Mouse (Mus musculus): Measurements from ENCODE around the gene Dlg2. TPM values are rescaled to one million over a fixed set of nuclear protein-coding genes. Genes with fewer than 3 reads are reported as not detected.

The Dlg2 gene
- total RNA-seq, 4 experiments from 2014 or later: 216 to 253 (median 244) TPM

DNA sequence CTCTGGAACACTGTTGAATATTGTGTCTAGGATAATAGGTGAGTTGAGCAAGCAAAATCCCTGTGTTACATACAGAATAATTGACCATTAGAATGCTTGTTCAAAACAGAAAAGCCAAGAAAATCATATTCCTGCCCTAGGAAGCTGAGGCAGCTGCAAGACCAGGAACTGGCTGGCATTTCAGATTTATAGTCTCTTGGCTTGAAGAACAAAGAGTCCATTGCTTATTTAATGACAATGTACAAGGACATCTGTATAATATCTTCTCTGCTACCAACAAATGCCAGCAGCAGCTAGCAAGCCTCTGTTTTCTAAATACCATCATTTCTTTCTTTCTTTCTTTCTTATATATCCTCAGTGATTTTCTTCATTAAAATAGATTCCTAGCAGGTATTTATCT, 1243.8 kb downstream of the Dlg2 start:
- no peak for DNase-seq (ENCODE audit: low spot score in 2 of 2)

DNA sequence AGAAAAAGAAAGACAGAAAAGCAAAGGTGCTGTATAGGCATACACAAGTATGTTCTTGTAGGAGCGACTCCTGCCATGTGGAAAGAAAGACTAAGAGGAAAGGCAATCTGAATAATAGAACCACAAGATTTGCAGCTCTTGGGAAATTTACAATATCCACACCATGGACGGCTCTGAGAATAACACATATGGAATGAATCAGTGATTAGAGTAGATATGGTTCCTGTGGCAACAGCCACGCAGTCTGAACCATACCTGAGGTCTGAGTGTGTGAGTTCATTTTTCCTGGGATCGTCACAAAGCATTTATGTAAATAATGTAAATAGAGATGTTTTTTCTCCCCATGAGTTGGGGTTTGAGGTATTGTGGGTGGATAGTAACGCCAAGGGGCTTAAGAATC, 1247.9 kb downstream of the Dlg2 start:
- DNase-seq (ENCODE audit: low spot score in 2 of 2): no peak

DNA sequence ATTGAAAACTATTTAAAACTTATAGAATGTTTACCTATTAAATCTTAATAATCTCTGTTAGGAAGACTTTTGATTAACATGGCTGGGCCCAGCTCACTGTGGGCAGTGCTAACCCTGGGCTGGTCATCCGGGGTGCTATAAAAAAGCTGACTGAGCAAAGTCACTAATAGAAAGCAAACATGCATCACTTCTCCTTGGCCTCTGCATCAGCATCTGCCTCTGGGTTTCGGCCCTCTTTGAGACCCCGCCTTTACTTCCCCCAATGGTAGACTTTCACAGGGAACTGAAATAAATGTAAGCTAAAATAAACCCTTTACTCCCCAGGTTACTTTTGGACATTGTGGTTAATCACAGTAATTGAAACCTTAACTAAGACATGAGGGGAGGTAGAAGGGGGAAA, 1264.3 kb downstream of the Dlg2 start:
- DNase-seq (ENCODE audit: low spot score in 2 of 2): no peak

DNA sequence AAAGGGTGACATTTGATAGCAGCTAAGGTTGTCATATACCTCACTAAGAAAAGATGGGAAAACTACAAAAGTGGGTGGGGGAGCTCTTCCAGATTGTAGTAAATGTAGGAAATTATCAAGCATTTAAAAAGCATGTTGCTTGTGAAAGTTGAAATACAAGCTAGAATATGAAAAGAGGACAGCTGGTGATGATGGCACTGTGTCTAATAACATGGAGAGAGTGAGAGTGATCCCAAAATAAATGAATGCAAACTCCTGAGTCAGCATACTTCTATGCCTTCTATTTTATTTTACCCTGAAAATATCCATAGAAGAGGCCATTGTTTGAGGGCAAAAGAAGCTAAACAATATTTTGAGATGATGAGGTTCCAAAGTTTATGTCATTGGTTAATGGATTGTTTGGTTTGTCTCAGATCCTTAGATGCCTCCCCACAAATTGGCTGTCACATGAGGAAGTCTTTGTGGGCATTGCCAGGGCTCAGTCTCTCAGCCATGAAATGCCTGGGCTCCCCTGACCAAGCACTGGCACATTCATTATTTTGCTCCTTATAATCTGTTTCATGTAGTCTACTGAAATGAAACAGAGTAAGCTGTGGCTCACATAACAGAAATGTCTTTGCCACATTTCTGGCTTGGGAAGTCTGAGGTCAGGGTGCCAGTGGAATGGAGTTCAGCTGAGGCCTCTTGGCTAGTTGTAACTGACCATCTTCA, 1276.8 kb downstream of the Dlg2 start:
- no peak for DNase-seq (ENCODE audit: low spot score in 2 of 2)

DNA sequence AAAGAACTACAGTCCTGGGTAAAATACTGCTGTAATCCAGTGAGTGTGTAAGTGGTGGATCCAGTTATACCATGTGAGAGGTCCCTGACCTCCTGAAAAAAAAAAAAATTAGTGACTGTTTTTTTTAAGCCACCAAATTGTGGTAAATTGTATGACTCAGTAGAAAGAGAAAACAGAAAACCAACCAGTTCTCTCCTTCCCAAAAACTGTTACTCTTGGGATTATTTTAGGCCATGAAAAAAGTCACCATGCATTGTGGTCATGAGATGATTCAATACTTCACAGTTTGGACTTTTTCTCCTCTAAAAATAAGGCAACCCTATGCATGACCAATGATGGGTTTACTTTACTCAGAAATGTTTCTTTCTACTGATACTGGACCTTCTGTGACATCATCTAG, 1291.2 kb downstream of the Dlg2 start:
- no peak for DNase-seq (ENCODE audit: low spot score in 2 of 2)

DNA sequence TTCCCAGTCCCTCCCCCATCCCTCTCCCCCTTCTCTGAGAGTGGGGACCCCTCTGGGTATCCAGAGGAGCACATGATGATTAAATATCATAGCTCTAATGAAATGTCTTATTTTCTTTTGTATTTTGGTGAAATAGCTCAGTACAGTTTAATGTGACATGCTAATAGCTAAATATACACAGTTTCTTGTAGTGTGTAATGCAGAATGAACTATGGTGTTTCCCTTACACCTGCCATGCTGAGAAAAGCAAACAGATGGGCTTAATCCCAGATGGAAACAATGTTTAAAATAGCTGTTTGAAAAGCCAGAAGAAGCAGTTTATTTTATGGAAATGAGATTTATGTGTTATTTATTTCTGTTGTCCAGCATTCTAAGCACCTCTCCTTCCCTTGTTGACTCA, 1302.2 kb downstream of the Dlg2 start:
- no peak for DNase-seq (ENCODE audit: low spot score in 2 of 2)

DNA sequence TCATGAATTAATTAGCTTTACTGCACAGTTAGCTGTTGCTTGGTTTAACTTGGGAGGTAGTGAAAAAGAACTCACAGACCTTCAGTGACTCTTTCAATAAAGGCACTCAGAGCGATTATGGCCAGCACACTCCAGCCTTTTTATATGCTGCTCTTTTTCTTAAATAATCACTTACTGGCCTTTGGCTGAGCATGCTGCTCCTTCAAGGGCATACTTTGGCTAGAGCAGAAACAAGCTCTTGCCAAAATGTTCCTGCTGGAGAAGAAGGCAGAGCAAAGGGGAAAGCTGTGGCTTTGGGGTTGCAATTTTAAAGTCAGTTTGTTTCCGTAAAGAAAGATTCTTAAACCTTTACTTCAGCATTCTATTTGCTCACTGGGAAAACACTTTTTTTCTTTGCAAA, 1308.1 kb downstream of the Dlg2 start:
- DNase-seq (ENCODE audit: low spot score in 2 of 2): no peak

DNA sequence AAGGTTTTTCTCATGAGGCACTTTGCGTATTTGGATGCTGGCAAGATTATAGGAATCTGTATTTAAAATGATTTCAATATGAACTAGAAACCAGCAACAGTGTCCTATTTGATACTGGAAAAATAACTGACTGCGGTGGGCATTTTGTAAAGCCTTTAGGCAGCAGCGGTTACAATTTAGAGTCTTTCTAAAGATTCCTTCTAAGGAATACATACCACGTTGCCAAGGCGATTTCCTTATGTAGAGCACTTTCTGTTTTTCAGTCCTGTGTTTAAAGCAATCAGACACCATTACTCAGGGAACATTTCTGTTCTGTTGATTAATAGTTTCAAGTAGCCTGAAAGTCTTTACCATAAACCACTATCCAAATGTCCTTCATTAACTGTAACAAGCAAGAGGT, 1309.0 kb downstream of the Dlg2 start:
- no peak for DNase-seq (ENCODE audit: low spot score in 2 of 2)

DNA sequence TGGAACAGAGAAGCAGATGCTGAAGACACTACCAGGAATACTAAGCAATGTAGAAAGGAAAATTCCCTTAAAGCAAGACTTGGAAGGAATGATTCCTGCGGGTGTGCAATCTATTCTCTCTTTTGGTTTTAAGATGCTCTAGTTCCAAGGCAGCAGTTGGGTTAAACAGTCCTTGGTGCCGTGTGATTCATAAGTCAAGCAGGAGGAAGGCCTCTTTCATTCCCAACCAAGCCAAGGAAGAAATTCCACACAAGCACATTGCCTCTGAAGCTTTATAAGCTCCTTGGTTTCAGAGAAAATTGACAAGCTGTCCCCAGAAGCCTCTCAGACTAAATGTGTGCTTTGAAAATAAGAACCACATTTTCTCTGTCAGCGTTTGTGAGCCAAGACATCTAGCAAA, 1309.4 kb downstream of the Dlg2 start:
- no peak for DNase-seq (ENCODE audit: low spot score in 2 of 2)

DNA sequence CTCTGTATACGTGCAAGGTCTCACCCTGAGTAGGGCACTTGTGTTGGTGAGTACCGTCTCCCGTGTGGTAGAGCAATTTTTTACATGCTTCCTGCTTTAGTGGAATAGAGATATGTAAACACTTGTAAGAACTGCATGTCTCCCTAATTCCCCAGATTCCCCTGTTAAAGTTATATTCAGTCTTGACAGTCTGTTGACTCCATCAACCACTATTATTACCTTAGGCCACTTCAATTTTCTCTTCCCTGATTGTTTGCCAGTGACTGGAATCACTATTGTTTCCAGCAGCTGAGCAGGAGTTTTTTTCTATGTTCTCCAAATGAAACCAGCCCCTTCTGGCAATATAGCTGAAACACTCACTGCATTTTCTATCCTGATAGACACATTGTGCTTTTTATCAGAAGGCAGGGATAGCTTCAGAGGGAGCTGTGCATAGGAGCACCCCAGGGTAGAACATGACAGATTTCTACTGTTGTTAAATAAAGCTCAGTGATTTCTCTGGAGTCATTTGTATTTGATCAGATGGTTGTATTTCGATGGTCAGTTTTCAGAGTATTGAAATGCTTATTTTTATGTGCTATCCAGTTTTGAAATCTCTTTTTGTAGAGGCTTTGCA, 1314.6 kb downstream of the Dlg2 start:
- DNase-seq (ENCODE audit: low spot score in 2 of 2): no peak

DNA sequence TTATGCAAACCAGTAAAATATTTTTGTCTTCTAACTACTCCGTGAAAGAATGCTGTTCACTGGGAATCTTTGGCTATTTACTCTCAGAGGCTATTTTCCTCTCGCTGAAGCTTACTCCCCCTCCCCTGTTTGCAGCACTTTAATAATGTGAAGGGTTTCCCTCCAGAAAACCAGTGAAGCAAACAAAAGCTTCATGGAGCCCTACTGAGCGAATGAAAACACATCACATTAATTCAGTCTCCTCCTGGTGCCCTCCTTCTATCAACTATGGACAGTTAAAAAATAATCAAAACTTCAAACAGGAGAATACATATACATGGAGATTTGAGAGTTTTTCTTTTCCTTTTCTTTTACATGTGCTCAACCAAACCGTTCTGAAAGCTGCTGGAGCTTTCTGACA, 1330.2 kb downstream of the Dlg2 start:
- DNase-seq (ENCODE audit: low spot score in 2 of 2): no peak

DNA sequence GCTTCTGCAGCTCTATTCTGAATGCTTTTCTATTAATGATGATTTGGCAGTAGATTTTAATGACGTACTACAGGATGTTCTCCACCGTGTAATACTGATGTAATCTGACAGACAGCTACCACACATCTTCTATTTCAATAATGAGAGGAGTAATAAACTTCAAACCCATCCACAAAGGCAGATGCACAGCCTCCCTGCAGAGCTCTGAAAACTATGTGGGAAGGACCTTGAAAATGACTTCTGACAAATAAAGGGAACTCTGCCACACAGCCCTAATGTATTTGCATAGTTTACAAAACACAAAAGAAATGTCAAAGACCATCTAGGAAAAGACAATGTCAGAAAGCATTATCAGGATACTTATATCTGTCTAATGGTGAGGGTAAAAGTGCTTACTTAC, 1334.3 kb downstream of the Dlg2 start:
- no peak for DNase-seq (ENCODE audit: low spot score in 2 of 2)

DNA sequence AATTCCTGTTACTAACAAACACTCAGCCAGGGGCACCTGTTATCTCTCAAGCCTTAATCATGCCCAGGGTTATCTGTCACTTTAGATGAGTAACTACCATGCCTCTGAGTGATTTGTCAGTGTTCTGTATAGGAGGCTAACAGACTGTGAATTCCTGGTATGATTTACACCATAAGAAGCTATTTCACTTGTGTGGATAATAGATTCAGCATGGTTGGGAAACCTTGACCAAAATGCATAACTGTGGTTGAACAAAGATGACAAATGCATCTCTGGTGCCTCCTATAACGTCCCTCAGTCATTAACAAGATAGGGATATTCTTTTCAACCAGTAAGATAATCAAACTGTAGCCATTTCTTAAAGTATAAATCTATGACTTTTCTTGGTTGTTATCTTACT, 1341.5 kb downstream of the Dlg2 start:
- DNase-seq (ENCODE audit: low spot score in 2 of 2): no peak

DNA sequence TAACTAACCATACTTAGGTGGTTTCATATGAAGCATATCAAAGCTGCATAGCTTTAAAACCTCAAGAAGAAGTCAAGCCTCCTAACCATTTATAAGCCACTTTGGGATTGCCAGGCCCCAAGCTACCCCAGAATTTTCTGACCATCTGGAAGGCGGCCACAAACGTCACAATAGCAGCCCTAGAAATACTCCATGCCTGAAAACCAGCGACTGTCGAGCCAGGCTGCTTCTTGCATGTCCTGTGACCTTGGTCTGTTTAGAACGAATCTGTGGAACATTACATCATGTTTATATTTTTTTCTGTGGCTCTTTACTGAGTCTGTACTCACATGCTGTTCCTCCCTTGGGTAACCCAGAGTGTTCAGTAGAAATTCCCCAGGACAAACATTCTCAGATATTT, 1355.7 kb downstream of the Dlg2 start:
- no peak for DNase-seq (ENCODE audit: low spot score in 2 of 2)

DNA sequence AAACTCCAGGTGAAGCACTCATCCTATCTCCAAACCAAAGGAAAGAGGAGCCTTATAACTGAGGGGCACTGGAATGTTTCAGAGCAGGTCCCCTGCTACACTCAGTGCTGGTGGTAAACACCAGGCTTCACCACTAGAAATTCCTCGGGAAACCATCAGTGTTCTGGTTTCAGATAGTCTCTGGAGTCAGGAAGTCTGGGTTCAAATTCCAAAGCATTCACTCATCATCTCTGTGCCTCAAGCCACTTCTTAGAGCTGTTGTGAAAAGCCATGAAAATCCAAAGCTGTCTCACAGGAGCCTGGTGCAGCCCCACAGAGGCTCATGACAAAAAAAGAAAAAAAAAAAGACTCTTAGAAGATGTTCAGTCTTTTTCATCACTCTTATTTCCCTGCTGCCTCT, 1369.3 kb downstream of the Dlg2 start:
- DNase-seq (ENCODE audit: low spot score in 2 of 2): no peak

DNA sequence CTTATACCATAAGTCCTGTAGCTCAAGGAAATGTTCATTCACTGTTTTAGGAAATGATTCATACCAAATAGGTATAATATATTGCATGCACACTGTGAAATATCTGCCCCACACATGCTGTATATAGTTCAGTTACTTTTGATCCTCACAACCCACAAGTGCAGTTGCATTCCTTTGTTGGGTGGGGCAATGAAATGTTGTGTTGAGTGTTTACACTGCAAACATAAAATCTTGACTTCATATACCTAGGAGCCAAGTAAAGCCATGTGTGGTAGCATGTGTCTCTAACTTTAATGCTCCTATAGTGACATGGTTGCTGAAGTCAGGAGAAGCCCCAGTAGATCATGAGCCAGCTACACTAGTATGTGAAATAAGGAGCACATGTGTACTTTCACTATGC, 1372.9 kb downstream of the Dlg2 start:
- DNase-seq (ENCODE audit: low spot score in 2 of 2): no peak

DNA sequence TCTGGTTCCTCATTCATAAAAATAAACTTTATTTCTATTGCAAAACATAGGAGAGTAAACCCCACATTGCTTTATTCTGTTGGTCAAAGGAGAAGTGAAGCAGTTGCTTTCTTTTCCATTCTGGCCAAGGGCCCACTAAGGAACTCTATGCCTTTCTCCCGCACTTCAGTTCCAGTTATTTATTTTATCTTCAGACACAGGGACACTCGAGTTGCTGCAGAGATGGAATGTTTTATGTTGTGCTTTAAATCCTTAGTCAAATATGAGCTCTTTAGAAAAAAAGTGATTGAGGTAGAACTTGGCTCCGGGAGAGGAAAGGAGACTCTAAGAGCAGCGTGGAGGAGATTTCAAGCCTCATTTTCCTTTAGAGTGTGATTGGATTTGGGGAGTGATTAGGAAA, 1377.2 kb downstream of the Dlg2 start:
- DNase-seq (ENCODE audit: low spot score in 2 of 2): no peak

DNA sequence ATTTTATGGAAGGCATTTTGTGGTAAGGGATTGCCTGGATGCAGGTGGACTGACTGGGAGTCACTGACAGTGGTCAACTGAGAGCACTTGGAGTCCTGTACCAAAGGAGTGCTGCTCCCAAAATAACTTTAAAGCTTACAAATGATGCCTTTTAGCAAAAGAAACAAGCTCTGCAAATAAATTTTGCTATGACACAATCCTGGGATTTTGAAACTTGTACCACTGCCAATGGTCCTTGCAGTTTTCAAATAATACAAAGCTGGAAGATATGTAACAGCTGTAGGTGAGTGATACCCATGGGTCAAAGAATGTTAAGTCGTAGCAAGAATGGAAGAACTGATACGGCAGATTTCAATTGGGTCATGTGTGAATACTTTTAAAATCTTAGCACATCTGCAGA, 1380.5 kb downstream of the Dlg2 start:
- no peak for DNase-seq (ENCODE audit: low spot score in 2 of 2)

DNA sequence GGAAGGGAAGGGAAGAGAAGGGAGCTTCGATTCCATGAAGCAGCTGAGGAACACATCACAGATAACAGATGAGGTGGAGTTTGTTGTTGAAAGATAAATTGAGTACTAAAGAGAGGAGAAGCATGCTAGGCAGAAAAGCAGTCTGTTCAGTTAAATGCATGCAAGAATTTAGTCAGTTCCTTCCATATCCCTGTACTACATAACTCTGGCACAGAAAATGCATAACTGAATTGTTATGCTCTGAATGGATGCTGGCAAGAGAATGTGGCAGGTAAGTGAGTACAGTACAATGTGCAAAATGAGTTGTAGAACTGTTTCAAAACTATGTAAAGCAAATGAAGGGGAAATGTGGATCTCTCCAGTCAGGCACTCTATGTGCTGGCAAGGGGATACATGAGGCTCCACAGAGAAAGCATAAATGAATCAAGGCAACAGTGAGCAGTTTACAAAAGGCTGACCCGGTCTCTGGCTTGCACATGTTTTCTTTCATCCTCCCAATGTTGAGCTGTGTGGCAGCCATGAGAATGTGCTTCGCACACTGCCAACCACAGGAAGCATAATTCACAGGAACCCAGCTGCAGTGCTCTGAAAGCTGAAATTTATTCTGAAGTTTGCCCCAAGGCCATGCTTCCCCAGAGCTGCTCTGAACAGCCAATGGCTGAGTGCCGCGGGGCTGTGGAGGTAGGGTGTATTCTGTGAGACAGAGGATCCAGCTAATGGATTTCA, 1386.5 kb downstream of the Dlg2 start:
- no peak for DNase-seq (ENCODE audit: low spot score in 2 of 2)

DNA sequence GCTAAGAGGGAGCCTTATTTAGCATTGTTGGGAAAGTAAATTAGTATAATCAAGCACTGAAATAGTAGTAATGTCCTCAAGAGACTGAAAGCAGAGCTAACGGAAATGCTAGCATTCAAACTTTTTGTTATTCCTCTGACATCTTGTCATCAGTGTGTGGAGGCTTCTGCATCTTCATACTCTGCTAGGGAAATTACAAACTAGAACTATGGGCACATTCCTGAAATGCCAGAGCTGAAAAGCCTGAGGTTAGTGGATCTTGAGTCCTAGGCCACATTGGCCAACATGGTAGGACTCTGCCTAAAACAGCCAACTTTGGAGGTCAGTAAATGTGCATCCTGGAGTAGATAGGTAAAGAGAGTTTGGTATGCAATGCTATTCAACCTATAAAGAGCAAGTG, 1392.4 kb downstream of the Dlg2 start:
- DNase-seq (ENCODE audit: low spot score in 2 of 2): no peak

DNA sequence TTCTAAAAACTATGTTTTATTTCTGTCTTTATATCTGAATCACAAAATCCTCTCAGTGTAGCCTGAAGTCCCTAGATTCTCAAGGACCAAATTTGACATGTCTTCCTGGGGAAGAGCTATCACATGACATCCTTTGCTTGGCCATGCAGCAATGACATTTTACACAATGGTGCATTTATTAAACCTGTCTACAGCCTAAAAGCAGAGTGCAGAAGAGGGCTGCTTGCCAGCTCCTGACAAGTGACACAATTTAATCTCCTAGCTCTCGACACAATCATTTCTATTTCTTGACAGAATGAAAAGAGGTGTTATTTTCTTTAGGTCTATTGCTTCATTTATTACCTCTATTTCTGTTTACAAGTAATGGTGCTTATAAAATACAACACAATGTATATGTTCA, 1400.4 kb downstream of the Dlg2 start:
- DNase-seq (ENCODE audit: low spot score in 2 of 2): no peak

DNA sequence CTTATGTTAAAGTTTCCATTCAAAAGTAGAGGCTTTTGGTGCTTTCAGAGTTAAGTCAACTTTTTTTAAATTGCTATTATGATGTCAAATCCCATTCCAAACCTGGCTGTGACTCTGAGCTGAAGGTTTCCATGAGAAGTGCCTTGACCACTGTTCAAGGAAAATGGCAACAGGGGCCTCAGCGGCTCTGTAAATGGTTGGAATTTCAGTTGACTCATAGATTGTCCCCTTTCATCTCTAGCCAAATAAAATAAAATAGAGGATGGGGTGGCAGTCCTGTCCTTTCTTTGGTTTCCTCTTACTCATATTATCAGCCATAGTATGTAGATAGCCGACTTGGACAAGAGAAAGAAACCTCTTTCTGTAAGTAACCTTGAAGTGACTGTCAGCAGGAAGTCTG, 1401.3 kb downstream of the Dlg2 start:
- no peak for DNase-seq (ENCODE audit: low spot score in 2 of 2)

DNA sequence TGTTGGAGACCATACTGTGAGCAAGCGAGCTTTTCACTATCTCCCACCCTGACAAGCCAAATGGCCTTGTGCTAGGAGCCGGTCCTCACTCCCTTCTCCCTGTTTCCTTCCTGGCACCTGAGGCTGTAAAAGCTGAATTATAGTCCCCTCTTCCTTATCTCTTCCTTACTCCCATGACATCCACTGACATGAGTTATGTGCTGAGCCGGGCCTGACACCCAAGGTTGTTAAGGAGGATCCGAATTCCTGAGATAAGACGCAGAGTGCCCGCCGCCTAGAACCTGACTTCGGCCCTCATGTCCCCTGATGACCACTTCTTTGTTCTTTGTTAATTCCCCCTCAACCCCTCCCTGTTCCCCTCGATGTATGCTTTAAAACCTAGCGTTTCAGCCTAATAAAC, 1409.9 kb downstream of the Dlg2 start:
- no peak for DNase-seq (ENCODE audit: low spot score in 2 of 2)
